Mouse (Mus musculus) cerebellum, adult 18-20 months (tissue): ENCODE measurements around the gene Zbtb7b.

ENCODE experiments used
- DNase-seq, 2 experiments: peaks; one replicate each; pipeline ENCODE4 v3.0.0; 2021

The Zbtb7b gene

GRCm38 (mm10) chr3:89388901-89389740, 5.5 kb downstream of the Zbtb7b start:
- DNase-seq: peak in 1 of 2 experiments; percentile 40

DNA sequence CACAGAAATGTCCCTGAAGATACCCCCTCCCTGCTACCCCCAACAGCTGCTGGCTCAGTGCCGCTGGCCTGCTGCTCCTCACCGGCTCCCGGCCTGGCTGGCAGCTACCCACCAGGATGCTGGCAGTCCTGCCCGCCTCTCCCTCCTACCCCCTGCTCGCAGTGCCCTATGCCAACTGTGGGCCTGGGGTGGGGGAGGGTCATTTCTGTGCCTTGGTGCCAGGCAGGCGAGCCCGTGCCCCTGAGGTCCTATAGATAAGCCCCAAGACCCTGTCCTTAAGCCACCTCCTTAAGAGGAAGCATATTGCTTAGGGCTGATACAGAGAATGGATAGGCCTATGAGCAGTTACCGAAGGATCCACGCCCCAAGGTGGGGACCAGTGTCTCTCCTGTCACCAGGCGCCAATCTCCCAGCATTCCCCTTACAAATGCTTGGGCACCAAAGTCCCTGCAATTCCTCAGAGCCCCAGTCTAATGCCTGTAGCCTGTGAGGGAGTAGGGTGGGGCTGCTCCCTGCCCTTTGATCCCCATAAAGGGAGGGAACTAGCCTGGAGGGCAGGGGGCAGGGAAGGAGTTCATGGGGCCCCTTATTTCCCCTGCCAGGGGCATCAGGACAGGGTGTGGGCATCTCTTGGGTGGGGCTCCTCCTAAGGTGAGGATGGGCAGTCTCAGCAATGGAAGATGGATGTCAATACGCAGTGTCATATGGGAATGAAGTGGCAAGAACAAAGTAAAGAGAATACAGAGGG, 6.3 kb downstream of the Zbtb7b start:
- peak in 1 of 2 experiments; percentile 55 for DNase-seq

DNA sequence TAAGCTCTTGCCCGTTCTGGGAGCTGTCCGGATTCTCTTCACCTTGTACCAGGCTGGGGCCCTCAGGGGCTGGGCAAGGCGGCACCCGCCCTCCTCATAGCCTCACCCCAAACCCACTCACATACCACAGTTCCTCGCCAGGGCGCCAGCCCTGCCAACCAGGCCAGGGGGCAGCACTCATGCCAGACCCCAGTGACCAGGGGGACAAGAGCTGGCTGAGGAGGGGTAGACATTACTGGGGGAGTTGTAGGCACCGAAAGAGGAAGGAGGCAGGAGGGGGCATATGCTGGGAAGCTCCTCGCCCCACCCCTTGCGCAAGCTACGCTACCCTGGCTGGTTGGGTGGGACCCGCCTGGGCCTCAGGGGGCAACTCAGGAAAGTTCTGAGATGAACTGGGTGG, 6.9 kb downstream of the Zbtb7b start:
- no peak for DNase-seq

DNA sequence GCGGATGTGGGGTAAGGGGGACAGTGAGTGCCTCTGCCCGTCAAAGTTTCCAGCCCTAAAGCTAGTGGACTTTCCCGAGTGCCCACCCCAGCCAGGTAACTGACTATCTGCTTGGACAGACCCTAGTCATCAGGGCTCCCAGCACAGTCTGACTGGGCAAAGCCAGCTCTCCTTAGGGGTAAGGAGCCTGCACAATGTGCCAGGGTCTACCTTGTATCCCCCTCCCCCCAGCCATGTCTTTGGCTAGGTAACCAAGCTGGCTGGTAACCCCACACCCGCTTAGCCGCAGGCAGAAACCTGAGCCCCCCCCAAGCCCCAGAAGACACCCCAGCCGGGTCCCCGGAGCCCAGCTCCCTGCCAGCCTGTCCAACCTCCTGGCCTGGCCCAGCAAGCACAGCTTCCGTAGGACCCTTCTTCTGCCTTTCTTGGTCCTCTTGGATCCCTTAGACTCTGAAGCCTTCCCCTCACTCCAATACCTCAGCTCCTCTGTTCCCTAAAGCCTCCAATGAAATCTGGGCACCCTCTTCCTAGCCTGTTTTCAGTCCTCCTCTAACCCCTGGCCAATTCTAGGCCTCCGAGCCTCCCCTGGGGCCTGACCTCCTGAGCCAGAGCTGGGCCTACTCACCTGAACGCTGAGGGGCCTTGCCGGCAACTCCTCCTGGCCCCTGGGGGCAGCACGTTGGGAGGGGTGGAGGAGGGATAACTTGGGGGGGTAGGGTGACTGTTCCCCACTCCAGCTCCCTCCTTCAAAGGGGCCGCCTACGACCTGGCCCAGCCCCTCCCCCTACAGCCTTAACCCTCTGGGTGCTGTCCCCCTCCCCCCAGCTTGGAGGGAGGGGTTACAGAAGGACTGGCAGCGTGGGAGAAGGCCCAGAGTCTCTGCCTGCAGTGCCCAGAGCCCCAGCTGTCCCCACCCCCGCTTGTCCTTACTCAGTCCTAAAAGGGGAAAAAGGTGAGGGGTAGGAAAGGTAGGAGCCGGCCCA, 7.8 kb downstream of the Zbtb7b start:
- DNase-seq: no peak

GRCm38 (mm10) chr3:89385451-89385850, 9.1 kb downstream of the Zbtb7b start:
- no peak for DNase-seq

DNA sequence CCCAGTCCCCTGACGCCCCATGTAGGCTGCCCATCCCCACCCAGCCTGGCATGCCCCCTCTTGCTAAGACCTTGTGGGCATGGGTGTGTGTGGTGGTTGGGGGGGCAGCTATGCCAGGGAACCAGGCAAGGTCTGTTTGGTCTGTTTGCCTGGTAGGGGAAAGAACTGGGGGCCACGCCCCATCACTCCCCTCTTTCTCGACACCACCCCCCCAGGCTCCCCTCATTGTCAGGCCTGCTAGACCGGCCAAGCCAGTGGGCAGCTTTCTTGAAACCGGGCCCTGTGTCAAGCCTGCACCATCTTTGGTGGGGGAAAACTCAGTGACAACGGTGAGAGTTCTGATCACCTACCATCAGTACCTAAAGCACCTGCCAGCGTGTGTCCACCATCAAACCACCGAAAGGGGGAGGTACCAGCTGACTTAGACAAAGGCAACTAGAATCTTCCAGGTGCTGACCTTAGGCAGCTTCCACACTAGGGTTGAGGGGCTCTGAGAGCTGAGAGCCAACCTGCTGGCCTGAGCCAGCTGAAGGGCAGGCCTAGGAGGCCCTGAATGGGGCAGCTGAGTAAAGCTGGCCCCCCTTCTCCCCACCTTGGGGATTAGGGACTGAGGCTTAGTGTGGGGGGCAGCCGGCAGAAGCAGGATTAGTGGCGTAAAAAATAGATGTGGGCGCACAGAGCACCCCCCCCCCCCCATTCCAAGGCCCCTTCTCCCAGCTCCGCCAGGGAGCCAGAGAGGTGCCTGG, 10.1 kb downstream of the Zbtb7b start:
- DNase-seq: no peak

- no peak for DNase-seq
Observed at GRCm38 (mm10) chr3:89383651-89384255, 10.8 kb downstream of the Zbtb7b start.

DNA sequence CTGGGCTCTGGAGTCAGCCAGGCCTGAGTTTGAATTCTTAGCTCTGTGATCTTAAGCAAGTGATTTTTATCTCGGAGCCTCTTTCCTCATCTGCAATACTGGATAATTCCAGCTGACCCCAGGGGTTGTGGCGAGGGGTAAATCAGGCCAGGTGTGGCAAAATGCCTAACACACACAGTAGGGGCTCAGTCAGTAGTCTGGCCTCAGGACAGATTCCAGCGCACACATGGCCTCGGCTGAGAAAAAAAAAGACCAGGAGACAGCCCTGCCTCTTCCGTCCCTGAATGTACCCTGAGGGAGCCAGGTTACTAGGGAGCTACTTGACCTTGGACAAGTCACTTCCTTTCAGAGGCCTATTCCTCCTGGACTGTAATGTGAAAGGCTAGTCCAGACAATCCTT, 11.6 kb downstream of the Zbtb7b start:
- no peak for DNase-seq

- no peak for DNase-seq
Observed at GRCm38 (mm10) chr3:89382033-89382882, 12.3 kb downstream of the Zbtb7b start.

DNA sequence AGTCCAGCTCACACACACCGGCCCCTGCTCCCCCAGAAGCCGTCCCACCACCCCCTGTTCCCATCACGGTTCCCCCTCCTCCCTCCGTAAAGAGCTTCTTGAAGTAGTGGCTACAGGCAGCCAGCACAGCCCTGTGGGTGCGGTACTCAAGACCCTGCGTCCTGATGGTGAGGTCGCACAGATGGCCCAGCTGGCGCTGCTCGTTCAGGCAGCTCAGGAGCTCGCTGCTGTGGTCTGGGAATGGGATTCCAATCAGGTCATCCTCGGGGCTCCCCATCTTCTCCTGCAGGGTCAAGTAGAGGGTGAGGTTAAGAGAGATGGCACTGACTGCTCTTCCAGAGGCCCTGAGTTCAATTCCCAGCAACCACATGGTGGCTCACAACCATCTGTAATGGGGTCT, 13.3 kb downstream of the Zbtb7b start:
- DNase-seq: no peak

GRCm38 (mm10) chr3:89380711-89381110, 13.9 kb downstream of the Zbtb7b start:
- DNase-seq: no peak

- DNase-seq: no peak
Observed at GRCm38 (mm10) chr3:89380291-89380690, 14.3 kb downstream of the Zbtb7b start.

GRCm38 (mm10) chr3:89379388-89380131, 15.0 kb downstream of the Zbtb7b start:
- DNase-seq: no peak

- DNase-seq: peak; percentile 58 to 72
Observed at GRCm38 (mm10) chr3:89378394-89379067, 16.0 kb downstream of the Zbtb7b start.

GRCm38 (mm10) chr3:89377831-89378230, 16.7 kb downstream of the Zbtb7b start:
- no peak for DNase-seq

GRCm38 (mm10) chr3:89373581-89374231, 20.9 kb downstream of the Zbtb7b start:
- DNase-seq: no peak

DNA sequence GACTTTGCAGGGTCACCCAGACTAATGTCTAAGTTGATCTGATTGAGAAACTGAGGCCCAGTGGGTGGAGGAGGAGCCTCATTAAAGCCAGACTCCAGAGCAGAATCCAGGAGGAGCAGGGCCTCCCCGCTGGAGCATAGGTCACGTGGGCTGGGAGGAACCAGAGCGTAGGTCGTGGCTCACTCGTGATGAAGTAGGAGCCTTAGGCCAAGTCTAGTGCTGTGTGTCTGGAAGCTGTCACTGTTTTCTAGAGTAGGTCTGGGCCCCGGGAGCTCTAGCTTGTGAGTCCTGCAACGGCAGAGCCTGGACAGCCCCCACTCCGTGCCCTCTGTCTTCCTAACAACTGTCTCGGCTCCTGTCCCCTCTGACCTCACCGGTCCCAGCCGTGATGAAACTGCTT, 27.2 kb downstream of the Zbtb7b start:
- DNase-seq: no peak

DNA sequence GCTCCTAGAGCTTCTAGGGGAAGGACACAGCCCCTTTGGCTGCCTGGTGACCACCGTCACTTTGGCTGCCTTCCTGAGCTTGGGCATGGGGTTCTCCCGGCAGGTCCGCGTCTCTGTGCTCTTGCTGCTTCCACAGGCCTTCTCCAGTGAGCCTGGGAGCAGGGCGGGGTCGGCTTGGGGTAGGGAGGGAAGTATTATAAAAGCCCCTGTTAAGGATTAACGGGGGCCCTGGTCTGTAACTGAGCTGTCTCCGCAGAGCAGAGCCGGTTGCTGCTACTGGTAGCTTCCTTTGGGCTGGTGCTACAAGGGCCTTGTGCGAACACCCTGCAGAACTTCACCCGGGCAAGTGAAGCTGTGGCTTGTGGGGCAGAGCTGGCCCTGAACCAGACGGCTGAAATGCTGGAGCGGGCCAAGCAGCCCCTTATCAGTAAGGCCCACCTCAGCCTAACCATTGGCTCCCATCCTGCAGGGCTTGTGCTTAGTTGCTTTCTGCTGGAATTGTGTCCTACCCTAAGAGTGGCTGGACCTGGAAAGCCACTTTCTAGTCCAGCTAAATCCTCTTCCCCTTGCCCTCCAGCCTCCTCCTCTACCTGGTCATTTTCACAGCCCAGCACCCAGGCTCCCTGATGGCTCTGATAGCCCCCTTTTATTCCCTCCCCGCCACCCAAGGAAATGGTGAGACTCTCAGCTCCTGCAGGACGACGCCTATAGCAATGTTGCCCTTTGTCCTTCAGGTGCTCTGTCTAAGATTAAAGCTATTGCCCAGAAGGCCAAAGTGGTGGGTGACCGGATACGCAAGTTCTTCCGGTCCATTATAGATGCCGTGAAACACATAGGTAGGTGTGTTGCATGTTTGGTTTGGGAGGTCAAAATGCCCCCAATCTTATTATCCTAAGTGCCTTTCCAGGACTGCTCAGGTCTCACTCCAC, 28.8 kb downstream of the Zbtb7b start:
- DNase-seq: no peak
